Mouse (Mus musculus): Measurements from ENCODE around the gene Msl1. TPM values are rescaled to one million over a fixed set of nuclear protein-coding genes. Genes with fewer than 3 reads are reported as not detected.

The Msl1 gene
- polyA plus RNA-seq (2017; shearing (Covaris generic)): 22.0 TPM

GRCm38 (mm10) chr11:98795015-98795713 is at the start of gene Msl1:
Gene Msl1, plus strand, starts transcription at chr11:98795516.

GRCm38 (mm10) chr11:98774582-98775347 is 20.6 kb upstream of the Msl1 start, which contains the start of gene Nr1d1:
Gene Nr1d1, minus strand, starts transcription at chr11:98775333.

GRCm38 (mm10) chr11:98804605-98805004 is 9.3 kb downstream of the Msl1 start, which contains the start of gene Casc3:
Gene Casc3, plus strand, starts transcription at chr11:98804905.

GRCm38 (mm10) chr11:98836651-98837141 is 41.4 kb downstream of the Msl1 start, which contains the start of gene Rapgefl1:
Gene Rapgefl1, plus strand, starts transcription at chr11:98836785.

Other genes with a start within 250 kb of the Msl1 start
- 94.7 TPM for gene Ikzf3, start 249.5 kb upstream of the Msl1 start, polyA plus RNA-seq (2017; shearing (Covaris generic))
- gene Zpbp2, start 244.4 kb upstream of the Msl1 start, polyA plus RNA-seq (2017; shearing (Covaris generic)): 5.4 TPM
- gene Ormdl3, start 208.1 kb upstream of the Msl1 start, polyA plus RNA-seq (2017; shearing (Covaris generic)): 58.5 TPM
- not detected for gene Lrrc3c, start 197.2 kb upstream of the Msl1 start, polyA plus RNA-seq (2017; shearing (Covaris generic))
- 4.3 TPM for gene Gm12355, start 169.9 kb upstream of the Msl1 start, polyA plus RNA-seq (2017; shearing (Covaris generic))
- not detected for gene Gsdma3, start 169.2 kb upstream of the Msl1 start, polyA plus RNA-seq (2017; shearing (Covaris generic))
- gene Gsdma2, start 148.8 kb upstream of the Msl1 start, polyA plus RNA-seq (2017; shearing (Covaris generic)): not detected
- not detected for gene Gsdma, start 131.2 kb upstream of the Msl1 start, polyA plus RNA-seq (2017; shearing (Covaris generic))
- 163 TPM for gene Psmd3, start 113.0 kb upstream of the Msl1 start, polyA plus RNA-seq (2017; shearing (Covaris generic))
- gene Csf3, start 94.3 kb upstream of the Msl1 start, polyA plus RNA-seq (2017; shearing (Covaris generic)): not detected
- 55.5 TPM for gene Med24, start 66.1 kb upstream of the Msl1 start, polyA plus RNA-seq (2017; shearing (Covaris generic))
- 9.1 TPM for gene Thra, start 54.9 kb upstream of the Msl1 start, polyA plus RNA-seq (2017; shearing (Covaris generic))
- gene Nr1d1, start 20.2 kb upstream of the Msl1 start, polyA plus RNA-seq (2017; shearing (Covaris generic)): 4.3 TPM
- gene Casc3, start 9.4 kb downstream of the Msl1 start, polyA plus RNA-seq (2017; shearing (Covaris generic)): 88.8 TPM
- 0.38 TPM for gene Rapgefl1, start 41.3 kb downstream of the Msl1 start, polyA plus RNA-seq (2017; shearing (Covaris generic))
- 3.2 TPM for gene Wipf2, start 68.1 kb downstream of the Msl1 start, polyA plus RNA-seq (2017; shearing (Covaris generic))
- gene Cdc6, start 112.3 kb downstream of the Msl1 start, polyA plus RNA-seq (2017; shearing (Covaris generic)): 2.5 TPM
- 68.8 TPM for gene Rara, start 132.3 kb downstream of the Msl1 start, polyA plus RNA-seq (2017; shearing (Covaris generic))
- 0.43 TPM for gene Gjd3, start 187.5 kb downstream of the Msl1 start, polyA plus RNA-seq (2017; shearing (Covaris generic))
- 13.5 TPM for gene Top2a, start 228.7 kb downstream of the Msl1 start, polyA plus RNA-seq (2017; shearing (Covaris generic))
- gene Igfbp4, start 245.7 kb downstream of the Msl1 start, polyA plus RNA-seq (2017; shearing (Covaris generic)): 335 TPM